8 mouse cellular contexts compared by ENCODE assay signal in genomic region chr7:18957569-18958383, GRCm38 (mm10). TPM values are rescaled to one million over a fixed set of nuclear protein-coding genes. Genes with fewer than 3 reads are reported as not detected.
A peak's percentile ranks its signal among the peaks of the same experiment; 100 is the strongest.
DNase-seq lines count a peak whose midpoint lies in the region; TF ChIP-seq lines count a peak whose summit lies in the region.

No protein-coding gene starts in this region.

- peaks cover 0 to 12% of the 10 kb centered on the region in 2 experiments; a peak in 2 of 4 replicates for H3K4me1 ChIP-seq in ES-E14 (ENCODE audit: control insufficient read depth in 2 of 2, insufficient read depth in 2 of 2, low read length in 2 of 2, poor library complexity in 1 of 2)
- peaks cover 13% of the 10 kb centered on the region for H3K4me1 ChIP-seq in bone marrow macrophage, adult 2 months (ENCODE audit: control insufficient read depth, insufficient read depth, low read length)
- H3K4me1 ChIP-seq in forebrain, embryonic 10.5 days: peaks cover 52% of the 10 kb centered on the region
- peaks cover 6% of the 10 kb centered on the region; the same call in 1 of the 2 replicates for H3K4me1 ChIP-seq in lung, adult 2 months (ENCODE audit: control insufficient read depth, insufficient read depth, low read length)

- WGBS in forebrain, embryonic 10.5 days: under 1% methylated on average over 105 of the region's 107 CpGs
- WGBS in lung, adult 2 months: 4% methylated on average over 107 of the region's 107 CpGs

- peak; percentile 39 for DNase-seq in ES-E14 (ENCODE audit: low read depth, low spot score)
- peak; percentile 54 for DNase-seq in forebrain, embryonic 10.5 days (ENCODE audit: extremely low spot score, low spot score)
- DNase-seq in heart, postnatal 10 days: peak; percentile 57 to 67
- peak; percentile 79 for DNase-seq in kidney, postnatal 14 days
- DNase-seq in lung, adult 2 months: peak; percentile 55
- DNase-seq in ovary, adult 18-20 months (ENCODE audit: low spot score): peak; percentile 60
- DNase-seq in yolk sac, embryonic 10.5 days (ENCODE audit: low spot score): peak; percentile 68

- H3K36me3 ChIP-seq in ES-E14 (ENCODE audit: control insufficient read depth, insufficient read depth, low read length, poor library complexity, severe bottlenecking): 0 out of 2 replicates have a peak, but pooled peaks cover 2% of the 10 kb centered on the region
- H3K36me3 ChIP-seq in forebrain, embryonic 10.5 days (replicated peaks): peaks cover 21% of the 10 kb centered on the region

- peak overlapping the region; percentile 68 for H3K4me3 ChIP-seq in ES-E14 (ENCODE audit: insufficient read depth in 1 of 2, low read depth in 1 of 2, low read length in 2 of 2, poor library complexity in 1 of 2, severe bottlenecking in 1 of 2)
- H3K4me3 ChIP-seq in bone marrow macrophage, adult 2 months (ENCODE audit: insufficient read depth, low read length): peak overlapping the region; percentile 94
- H3K4me3 ChIP-seq in forebrain, embryonic 10.5 days: peak overlapping the region; percentile 67
- H3K4me3 ChIP-seq in lung, adult 2 months (replicated peaks; ENCODE audit: extremely low read depth, low read depth, low read length): peak overlapping the region; percentile 56

- H3K27ac ChIP-seq in ES-E14 (ENCODE audit: insufficient read depth, low read depth, low read length, poor library complexity, severe bottlenecking): no peak overlapping the region
- peak overlapping the region; percentile 65 for H3K27ac ChIP-seq in bone marrow macrophage, adult 2 months (ENCODE audit: insufficient read depth, low read depth, low read length)
- peak overlapping the region; percentile 82 for H3K27ac ChIP-seq in forebrain, embryonic 10.5 days

- intact Hi-C loops in heart, postnatal 10 days (cut with DNase I): loop anchor here (2.0 to 5.0 kb wide), 3 partner anchors 31 to 59 kb away; partner anchors contain the start of gene Irf2bp1

- no peak for TF ChIP-seq CTCF in bone marrow macrophage, adult 2 months (IDR thresholded peaks at IDR 0.05; ENCODE audit: low read depth, low read length)
- no peak for TF ChIP-seq CTCF in lung, adult 2 months (IDR thresholded peaks at IDR 0.05; ENCODE audit: insufficient read depth, low read length)

- no peaks in the 10 kb centered on the region for H3K9me3 ChIP-seq in ES-E14 (ENCODE audit: control insufficient read depth, insufficient read depth, low read depth, low read length)
- H3K9me3 ChIP-seq in forebrain, embryonic 10.5 days: no peaks in the 10 kb centered on the region

- in situ Hi-C loops in ES-E14 (cut with MboI; ENCODE audit: low sequenced_read_pairs in 2 of 2, unreplicated experiment in 2 of 2): no loop called here

- H3K9ac ChIP-seq in ES-E14 (ENCODE audit: insufficient read depth, low read depth, low read length, poor library complexity, severe bottlenecking): peak overlapping the region; percentile 78

- TF ChIP-seq POLR2A in bone marrow macrophage, adult 2 months (IDR thresholded peaks at IDR 0.05; ENCODE audit: borderline replicate concordance, low read depth, low read length): no peak
- TF ChIP-seq POLR2A in lung, adult 2 months (IDR thresholded peaks at IDR 0.05; ENCODE audit: borderline replicate concordance, extremely low read depth, low read depth, low read length): no peak

- peaks cover 75% of the 10 kb centered on the region for H3K27me3 ChIP-seq in forebrain, embryonic 10.5 days (ENCODE audit: poor library complexity, severe bottlenecking)

TF ChIP-seq in ES-E14, 5 proteins besides CTCF, POLR2A, EP300 and RAD21:
- no peak for TF ChIP-seq CHD2 (IDR thresholded peaks at IDR 0.05; ENCODE audit: low read depth, low read length)
- no peak for TF ChIP-seq MAFK (IDR thresholded peaks at IDR 0.05; ENCODE audit: insufficient read depth, low read depth, low read length)
- no peak for TF ChIP-seq HCFC1 (IDR thresholded peaks at IDR 0.05; ENCODE audit: borderline replicate concordance, insufficient read depth, low read length)
- TF ChIP-seq ZC3H11A (IDR thresholded peaks at IDR 0.05; ENCODE audit: borderline replicate concordance, low read depth, low read length): no peak
- TF ChIP-seq ZNF384 (IDR thresholded peaks at IDR 0.05; ENCODE audit: low read depth, low read length): no peak

RNA-seq across cellular contexts. Expression of gene Nanos2, which starts 29.4 kb away (rescaled TPM):
- total RNA-seq in ES-E14 (2012; rRNA removed): not detected in 2 replicates
- polyA plus RNA-seq in bone marrow macrophage, adult 2 months (2012; ENCODE audit: insufficient read depth, insufficient read length, missing spikeins): not detected in 2 replicates
- polyA plus RNA-seq in forebrain, embryonic 10.5 days (2016; fragmentation: Nextera tagmentation; extraction: Ambion mirVana): 0.15 TPM in 1 of 2 replicates, not detected in the other
- total RNA-seq in heart, postnatal 10 days (2021): not detected
- polyA plus RNA-seq in lung, adult 2 months (2012; rRNA removed): 0.07 and 0.09 TPM in 2 replicates

RNA-seq across cellular contexts. Expression of gene Nova2, which starts 32.1 kb away (rescaled TPM):
- total RNA-seq in ES-E14 (2012; rRNA removed): 0.79 and 0.80 TPM in 2 replicates
- 0.12 TPM in 1 of 2 replicates, not detected in the other for polyA plus RNA-seq in bone marrow macrophage, adult 2 months (2012; ENCODE audit: insufficient read depth, insufficient read length, missing spikeins)
- 2.2 and 2.9 TPM in 2 replicates for polyA plus RNA-seq in forebrain, embryonic 10.5 days (2016; fragmentation: Nextera tagmentation; extraction: Ambion mirVana)
- total RNA-seq in heart, postnatal 10 days (2021): 10 to 100 TPM in 1 of 2 experiments, 1 to 10 TPM in 1; 9.9 to 10.1 TPM
- polyA plus RNA-seq in lung, adult 2 months (2012; rRNA removed): 4.2 and 5.0 TPM in 2 replicates

RNA-seq across cellular contexts. Expression of gene Mypop, which starts 33.3 kb away (rescaled TPM):
- 3.1 and 3.7 TPM in 2 replicates for total RNA-seq in ES-E14 (2012; rRNA removed)
- polyA plus RNA-seq in bone marrow macrophage, adult 2 months (2012; ENCODE audit: insufficient read depth, insufficient read length, missing spikeins): 1.0 and 1.2 TPM in 2 replicates
- 3.9 and 4.4 TPM in 2 replicates for polyA plus RNA-seq in forebrain, embryonic 10.5 days (2016; fragmentation: Nextera tagmentation; extraction: Ambion mirVana)
- 1 to 10 TPM; 1.7 to 2.4 TPM for total RNA-seq in heart, postnatal 10 days (2021)
- polyA plus RNA-seq in lung, adult 2 months (2012; rRNA removed): 7.2 and 10.2 TPM in 2 replicates

RNA-seq across cellular contexts. Expression of gene Irf2bp1, which starts 46.1 kb away (rescaled TPM):
- 15.9 and 16.3 TPM in 2 replicates for total RNA-seq in ES-E14 (2012; rRNA removed)
- polyA plus RNA-seq in bone marrow macrophage, adult 2 months (2012; ENCODE audit: insufficient read depth, insufficient read length, missing spikeins): 16.4 and 17.5 TPM in 2 replicates
- 21.3 and 22.1 TPM in 2 replicates for polyA plus RNA-seq in forebrain, embryonic 10.5 days (2016; fragmentation: Nextera tagmentation; extraction: Ambion mirVana)
- total RNA-seq in heart, postnatal 10 days (2021): 10 to 100 TPM; 24.5 to 29.5 TPM
- 34.7 and 39.9 TPM in 2 replicates for polyA plus RNA-seq in lung, adult 2 months (2012; rRNA removed)

RNA-seq across cellular contexts. Expression of gene Ccdc61, which starts 47.6 kb away (rescaled TPM):
- total RNA-seq in ES-E14 (2012; rRNA removed): 11.8 and 19.4 TPM in 2 replicates
- polyA plus RNA-seq in bone marrow macrophage, adult 2 months (2012; ENCODE audit: insufficient read depth, insufficient read length, missing spikeins): 18.1 and 21.2 TPM in 2 replicates
- 30.0 and 31.0 TPM in 2 replicates for polyA plus RNA-seq in forebrain, embryonic 10.5 days (2016; fragmentation: Nextera tagmentation; extraction: Ambion mirVana)
- 10 to 100 TPM in 1 of 2 experiments, 1 to 10 TPM in 1; 9.5 to 11.5 TPM for total RNA-seq in heart, postnatal 10 days (2021)
- 22.7 and 26.9 TPM in 2 replicates for polyA plus RNA-seq in lung, adult 2 months (2012; rRNA removed)
